23 mouse cellular contexts compared by ENCODE assay signal in the genomic region with DNA sequence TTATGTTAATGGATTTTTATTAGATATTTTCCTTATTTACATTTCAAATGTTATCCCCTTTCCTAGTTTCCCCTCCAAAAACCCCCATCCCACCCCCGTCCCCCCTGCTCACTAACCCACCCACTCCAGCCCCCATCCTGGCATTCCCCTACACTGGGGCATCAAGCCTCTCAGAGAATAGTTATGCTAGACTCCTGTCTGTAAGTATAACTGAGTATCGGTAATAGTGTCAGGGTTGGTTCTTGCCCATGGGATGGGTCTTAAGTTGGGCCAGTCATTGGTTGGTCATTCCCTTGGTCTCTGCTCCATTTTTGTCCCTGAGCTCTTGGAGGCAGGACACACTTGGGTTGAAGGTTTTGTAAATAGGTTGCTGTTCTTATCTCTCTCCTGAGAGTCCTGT.
"Had no signal": no experiment of that assay in that cellular context is flagged by ENCODE, and none has a peak within 500 bp of the region (broad histone marks: within the 10 kb centered on the region; RNA-seq: fewer than 3 reads in every experiment).

No protein-coding gene starts in this region.

- H3K27ac ChIP-seq: gastrocnemius, adult 2 months; heart, embryonic 10.5 days; hindbrain, embryonic 10.5 days; hindbrain, embryonic 12.5 days; hindbrain, embryonic 14.5 days; intestine, embryonic 15.5 days; layer of hippocampus, adult 2 months; left cerebral cortex, adult 2 months; limb, embryonic 12.5 days had no signal

- H3K9me3 ChIP-seq: heart, embryonic 10.5 days; heart, embryonic 12.5 days; hindbrain, embryonic 10.5 days; hindbrain, embryonic 12.5 days; intestine, embryonic 15.5 days; limb, embryonic 12.5 days had no signal

- H3K36me3 ChIP-seq: heart, embryonic 10.5 days; heart, embryonic 12.5 days; hindbrain, embryonic 10.5 days; hindbrain, embryonic 12.5 days; intestine, embryonic 15.5 days; limb, embryonic 12.5 days had no signal

- H3K4me3 ChIP-seq: gastrocnemius, adult 2 months; heart, embryonic 10.5 days; heart, embryonic 12.5 days; hindbrain, embryonic 10.5 days; hindbrain, embryonic 12.5 days; intestine, embryonic 15.5 days; layer of hippocampus, adult 2 months; left cerebral cortex, adult 2 months; limb, embryonic 12.5 days had no signal

- ATAC-seq: hindbrain, embryonic 16.5 days; inflammation-experienced regulatory T-cells, adult 6 months; intestine, embryonic 15.5 days; intestine, postnatal 0 days had no signal

- H3K4me2 ChIP-seq: heart, embryonic 12.5 days; hindbrain, embryonic 12.5 days; hindbrain, embryonic 14.5 days; intestine, embryonic 15.5 days; limb, embryonic 12.5 days had no signal

- H3K4me1 ChIP-seq: heart, embryonic 10.5 days; heart, embryonic 12.5 days; hindbrain, embryonic 10.5 days; hindbrain, embryonic 12.5 days; intestine, embryonic 15.5 days; limb, embryonic 12.5 days had no signal

- DNase-seq: gastrocnemius, adult 2 months; gastrocnemius, postnatal 10 days; gastrocnemius, postnatal 25 days; heart, postnatal 10 days; heart, postnatal 4 days; kidney, adult 18-20 months; kidney, adult 8-10 months; kidney, postnatal 10 days; kidney, postnatal 25 days; kidney, postnatal 4 days; liver had no signal

- H3K27me3 ChIP-seq: heart, embryonic 12.5 days; hindbrain, embryonic 12.5 days; intestine, embryonic 15.5 days; limb, embryonic 12.5 days had no signal

- H3K9ac ChIP-seq: heart, embryonic 12.5 days; hindbrain, embryonic 12.5 days; hindbrain, embryonic 14.5 days; intestine, embryonic 15.5 days; limb, embryonic 12.5 days had no signal
